Mouse (Mus musculus) intestine, postnatal 0 days (tissue): ENCODE data around the gene Neurl1a. TPM values are rescaled to one million over a fixed set of nuclear protein-coding genes. Genes with fewer than 3 reads are reported as not detected.
A peak's percentile ranks its signal among the peaks of the same experiment; 100 is the strongest.
"Not testable (repeated sequence)": the region's sequence is repeated elsewhere in the genome, so short reads cannot be mapped to it uniquely, and the experiment has no call there.

Source experiments
- ATAC-seq: fragments of 200-750 bp; cut with Nextera tagmentation; 2 replicates; pipeline ENCODE4 v1.8.0; 2017; ENCODE audit warnings: mild to moderate bottlenecking, moderate TSS enrichment, moderate library complexity
- H3K27ac ChIP-seq: fragments of 300-500 bp; sonication (generic); 2 replicates; pipeline ENCODE4 v1.5.1; 2014; ENCODE audit warnings: mild to moderate bottlenecking, low read depth, low read length, moderate library complexity
- H3K27me3 ChIP-seq: fragments of 300-500 bp; sonication (generic); replicated peaks from 2 replicates; pipeline ENCODE4 v1.6.1; 2014; ENCODE audit warnings: low read length, mixed read lengths; ENCODE audit not compliant: control insufficient read depth, insufficient read depth
- H3K36me3 ChIP-seq: fragments of 300-500 bp; sonication (generic); 2 replicates; pipeline ENCODE4 v1.6.1; 2014; ENCODE audit warnings: mild to moderate bottlenecking, moderate library complexity; ENCODE audit not compliant: control insufficient read depth, insufficient read depth
- H3K4me1 ChIP-seq: fragments of 300-500 bp; sonication (generic); replicated peaks from 2 replicates; pipeline ENCODE4 v1.6.1; 2014; ENCODE audit warnings: antibody characterized with exemption, low read length, mixed read lengths; ENCODE audit not compliant: control insufficient read depth, insufficient read depth
- H3K4me2 ChIP-seq: fragments of 300-500 bp; sonication (generic); replicated peaks from 2 replicates; pipeline ENCODE4 v1.6.1; 2014; ENCODE audit warnings: low read depth, mild to moderate bottlenecking, moderate library complexity
- H3K4me3 ChIP-seq: fragments of 300-500 bp; sonication (generic); 2 replicates; pipeline ENCODE4 v1.5.1; 2014; ENCODE audit warnings: low read depth, low read length
- H3K9ac ChIP-seq: fragments of 300-500 bp; sonication (generic); 2 replicates; pipeline ENCODE4 v1.6.1; 2014; ENCODE audit warnings: mild to moderate bottlenecking, low read depth, low read length
- H3K9me3 ChIP-seq: fragments of 300-500 bp; sonication (generic); 2 replicates; pipeline ENCODE4 v1.6.1; 2016; ENCODE audit warnings: mixed run types; ENCODE audit not compliant: control insufficient read depth
- CTCF ChIP-seq: sonication (generic); IDR thresholded peaks from 2 replicates; pipeline ENCODE4 v1.5.1; 2016; ENCODE audit warnings: low read depth, mild to moderate bottlenecking, control low read depth, antibody characterized with exemption, moderate library complexity
- WGBS: fragments of 180-500 bp; shearing (Covaris S2); extraction: QIAGEN DNeasy Blood & Tissue Kit; methylation state at CpG from one replicate; pipeline ENCODE4 v1.1.7; 2014; 5-methylcytosine and 5-hydroxymethylcytosine counted together
- polyA plus RNA-seq: library from polyadenylated mRNA; unstranded; fragments of >200 nt; fragmentation: Nextera tagmentation; extraction: Ambion mirVana; gene quantifications from 2 replicates; pipeline ENCODE4 v1.2.1, GENCODE M21; 2015

Gene Neurl1a
- polyA plus RNA-seq, 1 experiment from 2014 or later = 2.4 TPM

DNA sequence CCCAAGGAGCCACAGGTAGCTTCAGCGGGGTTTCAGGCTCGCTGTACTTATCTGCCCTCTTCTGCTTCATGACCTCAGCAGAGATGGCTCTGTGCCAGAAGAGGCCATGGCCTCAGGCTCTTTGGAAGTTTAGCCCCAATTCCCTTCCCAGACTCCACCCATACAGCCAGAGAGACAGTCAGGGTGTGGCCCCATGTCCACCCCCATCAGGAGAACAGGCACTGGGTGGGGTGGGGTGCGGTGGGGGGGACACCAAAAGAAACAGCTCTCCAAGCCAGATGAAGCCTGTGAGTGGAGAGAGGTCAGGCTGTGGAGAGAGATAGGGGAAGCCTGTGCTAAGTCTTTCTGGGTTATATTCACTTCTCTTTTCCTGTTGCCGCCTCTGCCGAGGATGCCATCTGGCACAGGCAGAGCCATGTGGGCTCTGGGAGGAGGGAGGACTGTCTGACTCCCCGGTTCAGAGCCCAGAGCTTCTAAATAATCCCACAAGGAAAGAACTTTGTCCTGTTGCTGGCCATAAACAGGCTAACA is 41.5 kb upstream of the Neurl1a start:
- WGBS = 2% methylated on average over 6 of the region's 6 CpGs
- H3K9me3 ChIP-seq = no peaks in the 10 kb centered on the region
- peak overlapping the region; percentile 53 for H3K9ac ChIP-seq
- peak; percentile 65 for ATAC-seq
- peak overlapping the region; percentile 83 for H3K27ac ChIP-seq
- no peak for TF ChIP-seq CTCF
- H3K27me3 ChIP-seq = no peaks in the 10 kb centered on the region
- H3K4me3 ChIP-seq = peak overlapping the region; percentile 44
- H3K36me3 ChIP-seq = peaks cover 26% of the 10 kb centered on the region; the same call in 1 of the 2 replicates
- peaks cover 13% of the 10 kb centered on the region for H3K4me1 ChIP-seq
- H3K4me2 ChIP-seq = peak overlapping the region; percentile 67

DNA sequence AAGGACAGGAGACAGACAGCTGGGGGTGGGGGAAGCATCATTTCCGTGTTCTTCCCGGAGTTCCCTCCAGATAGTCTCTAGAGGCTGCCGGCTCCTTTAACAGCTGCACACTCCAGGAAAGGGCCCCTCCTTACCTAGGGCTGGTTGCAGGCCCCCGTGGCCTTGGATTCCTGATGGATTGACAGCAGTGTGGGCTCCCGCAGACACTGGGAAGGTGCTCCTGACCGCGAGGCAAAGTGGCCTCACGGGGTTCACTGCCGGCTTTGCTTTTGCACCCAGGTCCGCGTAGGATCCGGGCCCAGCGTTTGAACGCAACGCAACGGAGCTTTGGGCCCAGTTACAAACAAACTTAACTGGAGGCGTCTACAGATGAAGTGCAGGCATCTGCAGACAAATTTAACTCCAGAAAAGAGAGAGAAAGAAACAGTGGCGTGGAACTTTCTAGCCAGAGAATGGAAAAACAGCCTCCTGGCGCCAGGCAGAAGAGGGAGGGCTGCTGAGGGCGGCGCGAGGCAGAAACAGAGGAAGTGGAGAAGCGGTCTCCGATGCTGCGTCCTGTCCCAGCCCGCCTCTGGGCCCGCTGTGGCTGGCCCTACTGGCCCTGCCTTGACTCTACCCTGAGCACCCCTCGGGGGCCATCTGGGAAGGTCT is 40.7 kb upstream of the Neurl1a start, which contains the start of gene Calhm2:
TSS of gene Calhm2 (minus strand) at position 524 of the 651 bp plus-strand sequence.
- Histone ChIP-seq H3K4me1 (peaks cover 13% of the 10 kb centered on the region), H3K27me3 (no peaks in the 10 kb centered on the region), H3K4me3 (peak within 1 kb of the TSS; percentile 44), H3K36me3 (peaks cover 19% of the 10 kb centered on the region; the same call in 1 of the 2 replicates), H3K27ac (peak within 1 kb of the TSS; percentile 83), H3K4me2 (peak within 1 kb of the TSS; percentile 67), H3K9me3 (no peaks in the 10 kb centered on the region), H3K9ac (peak within 1 kb of the TSS; percentile 53)
- ATAC-seq = peak; percentile 48
- TF ChIP-seq CTCF = no peak
- 7% methylated on average over 28 of the region's 28 CpGs for WGBS

DNA sequence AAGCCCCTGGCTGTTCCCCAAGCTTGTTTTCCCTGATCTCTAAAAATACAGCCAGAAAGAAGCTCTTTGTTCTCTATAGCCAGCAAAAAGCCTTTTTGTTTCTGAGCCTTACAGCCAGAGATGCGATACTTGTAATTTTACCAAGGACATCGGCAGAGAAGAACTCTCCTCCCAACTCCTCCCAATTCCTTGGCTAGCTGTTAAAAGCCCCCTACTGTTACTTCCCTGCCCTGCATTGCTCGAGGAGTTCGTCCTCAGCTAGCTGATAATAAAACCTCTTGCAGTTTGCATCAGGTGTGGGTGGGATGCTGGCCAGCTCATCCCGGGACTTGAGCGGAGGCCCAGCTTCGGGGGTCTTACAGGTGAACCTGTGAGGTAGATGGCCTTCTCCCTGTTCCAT is 39.0 kb upstream of the Neurl1a start:
- peaks cover 13% of the 10 kb centered on the region for H3K4me1 ChIP-seq
- H3K36me3 ChIP-seq = peaks cover 11% of the 10 kb centered on the region; the same call in 1 of the 2 replicates
- not testable (repeated sequence) for H3K27ac ChIP-seq, ATAC-seq, H3K4me3 ChIP-seq, H3K4me2 ChIP-seq, H3K9me3 ChIP-seq, H3K27me3 ChIP-seq, H3K9ac ChIP-seq
- TF ChIP-seq CTCF = 0 out of 2 replicates have a peak, but pooled peaks have one; percentile 21
- 44% methylated on average over 7 of the region's 7 CpGs for WGBS

DNA sequence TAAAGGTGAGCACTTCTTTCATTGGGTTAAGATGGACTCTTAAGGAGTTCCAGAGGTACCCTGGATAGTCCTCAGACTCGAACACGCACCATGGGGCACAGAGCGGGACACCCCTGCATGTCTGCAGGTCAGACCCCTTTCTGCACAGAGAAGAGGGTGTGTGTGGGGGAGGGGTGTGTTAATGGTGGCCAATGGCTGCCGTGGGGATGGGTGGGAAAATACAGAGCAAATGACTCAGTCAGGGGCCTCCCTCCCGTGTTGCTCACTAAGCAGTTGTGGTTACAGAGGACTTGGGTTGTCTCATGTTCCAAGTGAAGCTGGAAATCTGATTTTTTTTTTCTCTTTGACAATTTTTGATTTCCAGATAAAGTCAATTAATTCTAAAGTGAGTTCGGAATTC is 36.2 kb upstream of the Neurl1a start:
- H3K36me3 ChIP-seq = no peaks in the 10 kb centered on the region
- no peak overlapping the region for H3K4me3 ChIP-seq
- peaks cover 5% of the 10 kb centered on the region; the same call in 1 of the 2 replicates for H3K4me1 ChIP-seq
- no peak overlapping the region for H3K9ac ChIP-seq
- H3K4me2 ChIP-seq = no peak overlapping the region
- H3K9me3 ChIP-seq = no peaks in the 10 kb centered on the region
- no peak overlapping the region for H3K27ac ChIP-seq
- WGBS = 74% methylated on average over 6 of the region's 6 CpGs
- TF ChIP-seq CTCF = no peak
- H3K27me3 ChIP-seq = no peaks in the 10 kb centered on the region
- no peak for ATAC-seq

DNA sequence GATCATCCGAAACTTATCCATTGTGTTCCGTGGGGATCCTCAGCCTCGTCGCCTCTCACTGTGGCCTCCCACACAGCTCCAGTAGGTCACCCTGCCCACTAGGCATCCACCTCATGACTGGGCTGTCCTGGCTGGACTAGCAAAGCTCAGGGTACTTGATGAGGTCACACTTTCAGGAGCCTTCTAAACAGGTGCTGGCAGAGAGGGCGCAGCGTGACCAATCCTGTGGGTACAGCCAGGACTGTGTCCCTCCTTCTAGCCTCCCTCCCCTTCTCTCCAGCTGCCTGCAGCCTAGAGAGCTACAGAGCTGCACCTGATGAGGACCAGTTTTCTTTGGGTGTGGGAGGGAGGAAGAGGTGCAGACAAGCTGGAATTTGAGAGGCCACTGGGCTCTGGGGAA is 34.5 kb upstream of the Neurl1a start, which contains the start of gene Calhm1:
TSS of gene Calhm1 (minus strand) at position 101 of the 400 bp plus-strand sequence.
- no peak within 1 kb of the TSS for H3K4me2 ChIP-seq
- WGBS = 91% methylated on average over 6 of the region's 6 CpGs
- TF ChIP-seq CTCF = no peak
- ATAC-seq = no peak
- no peak within 1 kb of the TSS for H3K9ac ChIP-seq
- H3K4me1 ChIP-seq = no peaks in the 10 kb centered on the region
- no peaks in the 10 kb centered on the region for H3K9me3 ChIP-seq
- H3K27me3 ChIP-seq = no peaks in the 10 kb centered on the region
- H3K36me3 ChIP-seq = no peaks in the 10 kb centered on the region
- no peak within 1 kb of the TSS for H3K27ac ChIP-seq
- H3K4me3 ChIP-seq = no peak within 1 kb of the TSS

DNA sequence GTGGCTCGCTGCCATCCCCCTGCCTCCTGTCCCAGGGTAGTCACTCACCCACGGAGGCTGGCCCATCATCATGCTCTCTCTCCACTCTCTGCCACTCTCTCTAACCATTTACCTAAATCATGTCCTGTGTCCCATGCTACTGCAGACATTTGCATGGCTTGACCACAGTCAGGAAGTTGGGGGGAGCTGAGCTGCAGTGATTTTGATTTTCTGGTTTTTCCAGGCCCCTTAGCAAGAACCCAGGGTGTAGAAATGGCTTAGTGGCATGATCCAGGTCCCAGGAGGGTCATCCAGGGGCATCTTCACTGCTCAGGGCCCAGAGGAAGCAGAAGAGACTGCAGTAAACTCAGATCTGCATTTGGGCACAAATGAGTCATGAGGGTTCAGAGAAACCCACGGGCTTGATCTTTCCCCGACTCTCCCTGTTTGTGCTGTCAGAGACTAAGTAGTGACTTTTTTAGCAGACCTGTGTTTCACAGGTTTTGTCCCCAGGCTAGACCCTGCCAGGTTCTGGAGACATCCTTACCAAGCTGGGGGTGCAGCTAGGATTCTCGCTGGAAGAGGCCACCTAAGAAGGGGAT is 30.3 kb upstream of the Neurl1a start:
- WGBS = 75% methylated on average over 5 of the region's 5 CpGs

More for the DNA sequence above, 30.3 kb upstream of the Neurl1a start:
- Histone ChIP-seq H3K27ac (no peak overlapping the region), H3K4me2 (no peak overlapping the region), H3K4me1 (no peaks in the 10 kb centered on the region), H3K36me3 (no peaks in the 10 kb centered on the region), H3K9me3 (no peaks in the 10 kb centered on the region), H3K4me3 (no peak overlapping the region), H3K9ac (no peak overlapping the region), H3K27me3 (0 out of 2 replicates have a peak, but pooled peaks cover 8% of the 10 kb centered on the region)
- no peak for TF ChIP-seq CTCF
- ATAC-seq = no peak
